Mouse (Mus musculus): ENCODE measurements around the gene Lrrc8d.

- TF ChIP-seq GATA1 (IDR thresholded peaks at IDR 0.05; ENCODE audit: borderline replicate concordance, low read length): no peak
- no peak for TF ChIP-seq FLI1 (IDR thresholded peaks at IDR 0.05; ENCODE audit: low read length)
These were observed 40.7 kb downstream of the Lrrc8d start for GRCm38 (mm10) chr5:105740437-105740836.

Data from megakaryocyte, embryonic 14.5 days (primary cell).